15 mouse cellular contexts compared by ENCODE assay signal in the genomic region with DNA sequence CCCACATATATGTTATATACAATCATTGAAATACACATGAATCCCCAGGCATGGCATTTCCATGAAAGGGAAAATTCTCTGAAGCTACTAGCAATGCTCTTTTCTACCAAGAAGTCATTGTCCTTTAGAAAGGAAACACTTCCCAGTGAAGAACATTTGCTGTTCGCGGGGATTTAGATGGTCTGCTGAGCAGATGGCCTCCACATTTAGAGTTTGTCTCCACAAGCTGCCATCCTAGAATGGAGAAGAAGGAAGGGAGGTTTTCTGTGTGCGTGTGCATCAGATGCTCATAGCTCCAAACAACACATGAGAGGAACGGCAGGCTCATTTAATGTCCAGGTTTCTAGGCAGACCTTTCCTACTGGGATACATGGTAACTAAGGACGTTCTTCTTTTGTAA.
"Had no signal": no experiment of that assay in that cellular context is flagged by ENCODE, and none has a peak within 500 bp of the region (broad histone marks: within the 10 kb centered on the region; RNA-seq: fewer than 3 reads in every experiment).

No protein-coding gene starts in this region.

- DNase-seq: lung, adult 18-20 months; lung, embryonic 14.5 days; lung, postnatal 10 days; lung, postnatal 4 days; midbrain, embryonic 14.5 days; right cerebral cortex, postnatal 14 days; thymus, adult 18-20 months; thymus, postnatal 14 days; thymus, postnatal 36 days had no signal

- H3K27ac ChIP-seq: midbrain, embryonic 10.5 days; midbrain, embryonic 12.5 days; neural tube, embryonic 13.5 days; stomach, embryonic 15.5 days; stomach, postnatal 0 days had no signal

- H3K4me3 ChIP-seq: midbrain, embryonic 10.5 days; midbrain, embryonic 12.5 days; myocyte; neural tube, embryonic 13.5 days; stomach, embryonic 15.5 days had no signal
